Mouse (Mus musculus) macrophage (primary cell): ENCODE results near the gene Tcte2. TPM values are rescaled to one million over a fixed set of nuclear protein-coding genes. Genes with fewer than 3 reads are reported as not detected.
"Not testable (repeated sequence)": the region's sequence is repeated elsewhere in the genome, so short reads cannot be mapped to it uniquely, and the experiment has no call there.

Source experiments
- H3K27ac ChIP-seq: fragments of 350-480 bp; formaldehyde crosslinking; 2 replicates; pipeline ENCODE4 v1.9.0; 2021
- H3K36me3 ChIP-seq: fragments of 350-480 bp; formaldehyde crosslinking; 2 replicates; pipeline ENCODE4 v1.9.0; 2021; ENCODE audit errors: inconsistent target
- H3K4me3 ChIP-seq: fragments of 350-480 bp; formaldehyde crosslinking; 2 replicates; pipeline ENCODE4 v1.9.0; 2021; ENCODE audit errors: inconsistent target
- H3K79me2 ChIP-seq: fragments of 350-480 bp; formaldehyde crosslinking; 2 replicates; pipeline ENCODE4 v1.9.0; 2021; ENCODE audit errors: inconsistent target
- whole genome bisulfite sequencing: methylation state at CpG from one replicate; pipeline ENCODE4 v1.1.7; 2026; ENCODE audit warnings: inconsistent platforms; ENCODE audit not compliant: missing documents; 5-methylcytosine and 5-hydroxymethylcytosine counted together
- polyA plus RNA-seq: library from polyadenylated mRNA; stranded (reverse); fragments of 250-400 nt; gene quantifications from 3 replicates; pipeline ENCODE4 v1.2.4, GENCODE M21; 2018; ENCODE audit warnings: inconsistent platforms
- total RNA-seq, 78 experiments: library from RNA; depleted of rRNA; stranded (reverse); fragments of 250-400 nt; gene quantifications; 1 replicate in 9 of 78; 2 replicates in 24 of 78; 3 replicates in 43 of 78; 4 replicates in 2 of 78; pipeline ENCODE4 v1.2.4; 2018; ENCODE audit warnings: inconsistent platforms in 56 of 78

The Tcte2 gene
- 1 to 10 TPM in 15 of 26 experiments, not detected in 11; 1.0 to 6.2 (median 1.8) TPM for total RNA-seq (2018; cell fraction: chromatin; rRNA removed)
- total RNA-seq (2018; cell fraction: cytosol; rRNA removed): under 1 TPM in 10 of 26 experiments, not detected in 16; 0.05 to 0.39 (median 0.17) TPM
- total RNA-seq (2018; cell fraction: nucleus; rRNA removed): 1 to 10 TPM in 10 of 26 experiments, under 1 TPM in 5, not detected in 11; 0.71 to 2.8 (median 1.5) TPM
- not detected in 3 replicates for polyA plus RNA-seq

- no peak within 1 kb of the TSS for H3K4me3 ChIP-seq
- H3K27ac ChIP-seq: no peak within 1 kb of the TSS
- H3K79me2 ChIP-seq: peaks cover 19% of the 10 kb centered on the region
- WGBS: 6% methylated on average over 73 of the region's 74 CpGs
- no peaks in the 10 kb centered on the region for H3K36me3 ChIP-seq
Measured at GRCm38 (mm10) chr17:13761179-13761913, at the start of gene Tcte2. Gene Tcte2 (minus strand): TSS chr17:13761825.

- no peaks in the 10 kb centered on the region for H3K79me2 ChIP-seq
- H3K27ac ChIP-seq: no peak overlapping the region
- no peak overlapping the region for H3K4me3 ChIP-seq
- WGBS: 100% methylated on average over 1 of the region's 1 CpGs
- no peaks in the 10 kb centered on the region for H3K36me3 ChIP-seq
Measured at GRCm38 (mm10) chr17:13806016-13806415, 44.4 kb upstream of the Tcte2 start.

- Histone ChIP-seq H3K36me3 (no peaks in the 10 kb centered on the region), H3K79me2 (no peaks in the 10 kb centered on the region), H3K4me3 (no peak overlapping the region), H3K27ac (no peak overlapping the region)
- 100% methylated on average over 2 of the region's 2 CpGs for WGBS
Measured at GRCm38 (mm10) chr17:13802836-13803408, 41.3 kb upstream of the Tcte2 start.

- no peak overlapping the region for H3K27ac ChIP-seq
- no peaks in the 10 kb centered on the region for H3K36me3 ChIP-seq
- no peak overlapping the region for H3K4me3 ChIP-seq
- 67% methylated on average over 1 of the region's 1 CpGs for WGBS
- H3K79me2 ChIP-seq: no peaks in the 10 kb centered on the region
Measured at GRCm38 (mm10) chr17:13797691-13798090, 36.1 kb upstream of the Tcte2 start.

- H3K4me3 ChIP-seq, H3K79me2 ChIP-seq, H3K36me3 ChIP-seq, H3K27ac ChIP-seq: not testable (repeated sequence)
- WGBS: 90% methylated on average over 2 of the region's 2 CpGs
Measured at GRCm38 (mm10) chr17:13790033-13790432, 28.4 kb upstream of the Tcte2 start.

- no peak overlapping the region for H3K4me3 ChIP-seq
- H3K79me2 ChIP-seq: no peaks in the 10 kb centered on the region
- H3K36me3 ChIP-seq: no peaks in the 10 kb centered on the region
- H3K27ac ChIP-seq: no peak overlapping the region
- 100% methylated on average over 1 of the region's 1 CpGs for WGBS
Measured at GRCm38 (mm10) chr17:13783469-13783868, 21.8 kb upstream of the Tcte2 start.

GRCm38 (mm10) chr17:13781948-13782347, 20.3 kb upstream of the Tcte2 start:
- no peaks in the 10 kb centered on the region for H3K36me3 ChIP-seq
- 85% methylated on average over 5 of the region's 5 CpGs for WGBS
- no peaks in the 10 kb centered on the region for H3K79me2 ChIP-seq

GRCm38 (mm10) chr17:13778865-13779264, 17.2 kb upstream of the Tcte2 start:
- 100% methylated on average over 1 of the region's 1 CpGs for WGBS
- H3K27ac ChIP-seq: no peak overlapping the region
- no peaks in the 10 kb centered on the region for H3K36me3 ChIP-seq
- no peaks in the 10 kb centered on the region for H3K79me2 ChIP-seq
- no peak overlapping the region for H3K4me3 ChIP-seq

More at GRCm38 (mm10) chr17:13781948-13782347, 20.3 kb upstream of the Tcte2 start:
- Histone ChIP-seq H3K4me3 (no peak overlapping the region), H3K27ac (no peak overlapping the region)

- H3K4me3 ChIP-seq: no peak overlapping the region
- no peaks in the 10 kb centered on the region for H3K36me3 ChIP-seq
- WGBS: 88% methylated on average over 2 of the region's 2 CpGs
- H3K27ac ChIP-seq: no peak overlapping the region
- H3K79me2 ChIP-seq: no peaks in the 10 kb centered on the region
Measured at GRCm38 (mm10) chr17:13777676-13778075, 16.1 kb upstream of the Tcte2 start.

- Histone ChIP-seq H3K79me2 (peaks cover 23% of the 10 kb centered on the region), H3K4me3 (no peak overlapping the region), H3K36me3 (no peaks in the 10 kb centered on the region), H3K27ac (no peak overlapping the region)
- WGBS: 100% methylated on average over 3 of the region's 3 CpGs
Measured at GRCm38 (mm10) chr17:13769256-13769655, 7.6 kb upstream of the Tcte2 start.

- no peaks in the 10 kb centered on the region for H3K36me3 ChIP-seq
- H3K4me3 ChIP-seq: no peak overlapping the region
- WGBS: 90% methylated on average over 1 of the region's 1 CpGs
- H3K79me2 ChIP-seq: peaks cover 30% of the 10 kb centered on the region
- H3K27ac ChIP-seq: no peak overlapping the region
Measured at GRCm38 (mm10) chr17:13768531-13768930, 6.9 kb upstream of the Tcte2 start.

- not testable (repeated sequence) for H3K27ac ChIP-seq, H3K4me3 ChIP-seq, H3K36me3 ChIP-seq
- H3K79me2 ChIP-seq: peaks cover 22% of the 10 kb centered on the region
- WGBS: 100% methylated on average over 2 of the region's 2 CpGs
Measured at GRCm38 (mm10) chr17:13764911-13765310, 3.3 kb upstream of the Tcte2 start.

- H3K36me3 ChIP-seq: no peaks in the 10 kb centered on the region
- H3K79me2 ChIP-seq: peaks cover 22% of the 10 kb centered on the region
- H3K4me3 ChIP-seq: no peak overlapping the region
- WGBS: 100% methylated on average over 1 of the region's 1 CpGs
- H3K27ac ChIP-seq: no peak overlapping the region
Measured at GRCm38 (mm10) chr17:13763819-13764218, 2.2 kb upstream of the Tcte2 start.

- H3K27ac ChIP-seq: no peak overlapping the region
- no peak overlapping the region for H3K4me3 ChIP-seq
- no peaks in the 10 kb centered on the region for H3K36me3 ChIP-seq
- 5% methylated on average over 24 of the region's 72 CpGs for WGBS
- peaks cover 18% of the 10 kb centered on the region for H3K79me2 ChIP-seq
Measured at GRCm38 (mm10) chr17:13760675-13761178, 898 bp downstream of the Tcte2 start.
